Comparison of ENCODE assay signal across 27 mouse cellular contexts in genomic region chr10:98842721-98843120, GRCm38 (mm10).
DNase-seq lines count a peak whose midpoint lies in the region; ATAC-seq and TF ChIP-seq lines count a peak whose summit lies in the region.
"Had no signal": no experiment of that assay in that cellular context is flagged by ENCODE, and none has a peak within 500 bp of the region (broad histone marks: within the 10 kb centered on the region; RNA-seq: fewer than 3 reads in every experiment).

No protein-coding gene starts in this region.

- no peak overlapping the region for H3K9ac ChIP-seq in MEL (ENCODE audit: control insufficient read depth, low read depth, low read length, poor library complexity, severe bottlenecking)
- H3K9ac ChIP-seq: embryonic facial prominence, embryonic 13.5 days; hindbrain, embryonic 13.5 days; intestine, embryonic 15.5 days had no signal

- TF ChIP-seq CTCF in MEL (IDR thresholded peaks at IDR 0.05 in 2 of 3, conservative IDR thresholded peaks at IDR 0.05 in 1 of 3; ENCODE audit: control insufficient read depth in 1 of 3, insufficient read depth in 1 of 3, low read depth in 2 of 3, low read length in 3 of 3, poor library complexity in 1 of 3, severe bottlenecking in 1 of 3), result no peak

- TF ChIP-seq RAD21 in MEL (IDR thresholded peaks at IDR 0.05; ENCODE audit: low read depth, low read length), result no peak

- WGBS in hindbrain, embryonic 10.5 days, result 95% methylated on average over 1 of the region's 1 CpGs

- no peak for TF ChIP-seq POLR2A in MEL (IDR thresholded peaks at IDR 0.05; ENCODE audit: control insufficient read depth in 1 of 2, insufficient read depth in 1 of 2, low read depth in 1 of 2, low read length in 2 of 2, poor library complexity in 1 of 2)

- H3K4me3 ChIP-seq in MEL (ENCODE audit: control insufficient read depth in 1 of 2, insufficient read depth in 1 of 2, low read depth in 2 of 2, low read length in 2 of 2), result no peak overlapping the region
- H3K4me3 ChIP-seq in hindbrain, embryonic 10.5 days, result no peak overlapping the region
- H3K4me3 ChIP-seq: embryonic facial prominence, embryonic 10.5 days; embryonic facial prominence, embryonic 13.5 days; erythroblast, embryonic 14.5 days; gastrocnemius, adult 2 months; heart, adult 2 months; heart, embryonic 10.5 days; hindbrain, embryonic 13.5 days; intestine, embryonic 15.5 days had no signal

- ATAC-seq in granulocyte monocyte progenitor cell, adult 5-6 weeks (replicated peaks; ENCODE audit: poor library complexity, severe bottlenecking), result peak; percentile 73
- peak; percentile 37 for ATAC-seq in monocyte, adult 5-6 weeks (replicated peaks; ENCODE audit: insufficient number of reproducible peaks, low FRiP score, low TSS enrichment, poor library complexity, severe bottlenecking)
- ATAC-seq: CD4-positive, CD25-positive, alpha-beta regulatory T cell, adult 4 months; forebrain, embryonic 14.5 days; hindbrain, embryonic 16.5 days; intestine, embryonic 15.5 days; Patski had no signal

- no peaks in the 10 kb centered on the region for H3K79me2 ChIP-seq in MEL (ENCODE audit: control insufficient read depth, insufficient read depth, low read length, poor library complexity)

- H3K9me3 ChIP-seq in MEL (replicated peaks; ENCODE audit: insufficient read depth, low read length), result no peaks in the 10 kb centered on the region
- peaks cover 31% of the 10 kb centered on the region for H3K9me3 ChIP-seq in hindbrain, embryonic 10.5 days
- H3K9me3 ChIP-seq: intestine, embryonic 15.5 days had no signal

- no peaks in the 10 kb centered on the region; a peak in 2 of 4 replicates for H3K36me3 ChIP-seq in MEL (ENCODE audit: control insufficient read depth in 1 of 2, insufficient read depth in 2 of 2, low read length in 2 of 2)
- no peaks in the 10 kb centered on the region for H3K36me3 ChIP-seq in hindbrain, embryonic 10.5 days
- H3K36me3 ChIP-seq: embryonic facial prominence, embryonic 10.5 days; embryonic facial prominence, embryonic 13.5 days; heart, embryonic 10.5 days; hindbrain, embryonic 13.5 days; intestine, embryonic 15.5 days had no signal

- no peak overlapping the region for H3K27ac ChIP-seq in MEL (ENCODE audit: control insufficient read depth, low read depth, low read length)
- H3K27ac ChIP-seq in hindbrain, embryonic 10.5 days, result no peak overlapping the region
- H3K27ac ChIP-seq: embryonic facial prominence, embryonic 10.5 days; embryonic facial prominence, embryonic 13.5 days; gastrocnemius, adult 2 months; heart, adult 2 months; heart, embryonic 10.5 days; hindbrain, embryonic 13.5 days; intestine, embryonic 15.5 days had no signal

- no peaks in the 10 kb centered on the region for H3K27me3 ChIP-seq in MEL (ENCODE audit: control insufficient read depth in 1 of 2, insufficient read depth in 2 of 2, low read length in 2 of 2)
- H3K27me3 ChIP-seq in hindbrain, embryonic 10.5 days (ENCODE audit: insufficient read depth, poor library complexity, severe bottlenecking), result no peaks in the 10 kb centered on the region
- H3K27me3 ChIP-seq: embryonic facial prominence, embryonic 13.5 days; hindbrain, embryonic 13.5 days; intestine, embryonic 15.5 days; Patski had no signal

- TF ChIP-seq EP300 in MEL (IDR thresholded peaks at IDR 0.05; ENCODE audit: low read depth in 1 of 2, low read length in 2 of 2), result no peak

- peaks cover 0 to 4% of the 10 kb centered on the region in 2 experiments; a peak in 3 of 4 replicates for H3K4me1 ChIP-seq in MEL (ENCODE audit: control insufficient read depth in 1 of 2, insufficient read depth in 2 of 2, low read length in 2 of 2)
- no peaks in the 10 kb centered on the region for H3K4me1 ChIP-seq in hindbrain, embryonic 10.5 days (replicated peaks)
- H3K4me1 ChIP-seq: embryonic facial prominence, embryonic 10.5 days; embryonic facial prominence, embryonic 13.5 days; heart, embryonic 10.5 days; hindbrain, embryonic 13.5 days; intestine, embryonic 15.5 days had no signal

- DNase-seq in MEL (ENCODE audit: low read depth, low spot score), result peak; percentile 27
- no peak for DNase-seq in frontal cortex, postnatal 36 days (ENCODE audit: low spot score in 2 of 2)
- no peak for DNase-seq in frontal cortex, adult 2 months (ENCODE audit: extremely low spot score in 1 of 2, low spot score in 1 of 2)
- no peak for DNase-seq in hindbrain, embryonic 10.5 days (ENCODE audit: low spot score)
- DNase-seq: adrenal gland, adult 2 months; adrenal gland, postnatal 14 days; cerebellum, adult 11 months; cerebellum, adult 8-10 months; cerebellum, postnatal 10 days; cerebellum, postnatal 36 days; embryo, embryonic 11 days; gastrocnemius, adult 2 months; gastrocnemius, postnatal 14 days; heart, adult 2 months; kidney, adult 11 months had no signal

TF ChIP-seq in MEL, 35 proteins besides CTCF, POLR2A, EP300 and RAD21:
- no peak for TF ChIP-seq TCF12 (IDR thresholded peaks at IDR 0.05; ENCODE audit: low read depth, low read length)
